Mouse (Mus musculus) hindbrain, embryonic 15.5 days (tissue): ENCODE measurements around the gene Mrpl48. TPM values are rescaled to one million over a fixed set of nuclear protein-coding genes. Genes with fewer than 3 reads are reported as not detected.
A peak's percentile ranks its signal among the peaks of the same experiment; 100 is the strongest.
"Not testable (repeated sequence)": the region's sequence is repeated elsewhere in the genome, so short reads cannot be mapped to it uniquely, and the experiment has no call there.

ENCODE experiments used
- ATAC-seq: fragments of 200-750 bp; cut with Nextera tagmentation; 2 replicates; pipeline ENCODE4 v1.8.0; 2017; ENCODE audit warnings: low read depth, moderate number of reproducible peaks, moderate TSS enrichment; ENCODE audit not compliant: low FRiP score
- H3K27ac ChIP-seq: fragments of 300-500 bp; sonication (generic); replicated peaks from 2 replicates; pipeline ENCODE4 v1.5.1; 2015; ENCODE audit warnings: mild to moderate bottlenecking, inconsistent platforms
- H3K27me3 ChIP-seq: fragments of 300-500 bp; sonication (generic); 2 replicates; pipeline ENCODE4 v1.6.1; 2015; ENCODE audit warnings: control low read depth, inconsistent platforms
- H3K36me3 ChIP-seq: fragments of 300-500 bp; sonication (generic); 2 replicates; pipeline ENCODE4 v1.6.1; 2015; ENCODE audit warnings: control low read depth, inconsistent platforms
- H3K4me1 ChIP-seq: fragments of 300-500 bp; sonication (generic); replicated peaks from 2 replicates; pipeline ENCODE4 v1.6.1; 2015; ENCODE audit warnings: control low read depth, inconsistent platforms
- H3K4me2 ChIP-seq: fragments of 300-500 bp; sonication (generic); 2 replicates; pipeline ENCODE4 v1.6.1; 2015; ENCODE audit warnings: moderate library complexity, mild to moderate bottlenecking, inconsistent platforms
- H3K4me3 ChIP-seq: fragments of 300-500 bp; sonication (generic); 2 replicates; pipeline ENCODE4 v1.5.1; 2015; ENCODE audit warnings: mild to moderate bottlenecking, inconsistent platforms
- H3K9ac ChIP-seq: fragments of 300-500 bp; sonication (generic); 2 replicates; pipeline ENCODE4 v1.6.1; 2015; ENCODE audit warnings: inconsistent platforms
- H3K9me3 ChIP-seq: fragments of 300-500 bp; sonication (generic); 2 replicates; pipeline ENCODE4 v1.6.1; 2016; ENCODE audit warnings: control low read depth, inconsistent platforms
- WGBS: fragments of 180-500 bp; shearing (Covaris S2); methylation state at CpG from one replicate; pipeline ENCODE4 v1.1.7; 2015; 5-methylcytosine and 5-hydroxymethylcytosine counted together
- polyA plus RNA-seq: library from polyadenylated mRNA; unstranded; fragments of >200 nt; fragmentation: Nextera tagmentation; extraction: Ambion mirVana; gene quantifications from 2 replicates; pipeline ENCODE4 v1.2.1, GENCODE M21; 2015

The Mrpl48 gene
- polyA plus RNA-seq, 1 experiment from 2014 or later, result 83.6 TPM

DNA sequence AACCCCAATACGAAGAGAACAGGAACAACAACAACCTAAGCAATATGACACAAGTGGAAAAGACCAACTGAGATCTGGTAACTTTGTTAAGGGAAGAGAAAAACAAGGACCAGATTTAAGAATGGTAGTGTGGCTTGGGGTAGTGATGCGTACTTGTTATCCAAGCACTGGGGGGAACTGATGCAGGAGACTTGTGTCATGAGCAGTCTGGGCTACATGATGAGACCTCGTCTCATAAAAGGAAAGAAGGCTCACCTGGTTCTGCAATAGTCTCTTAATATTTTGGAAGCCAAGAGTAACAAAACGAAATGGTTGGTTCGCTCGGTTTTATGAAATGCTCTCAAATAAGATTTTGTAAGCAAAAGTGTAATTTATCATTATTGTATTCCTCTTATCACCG is 25.9 kb downstream of the Mrpl48 start:
- Histone ChIP-seq H3K4me1 (peaks cover 10% of the 10 kb centered on the region), H3K9ac (peak overlapping the region; percentile 88), H3K9me3 (no peaks in the 10 kb centered on the region), H3K27me3 (0 out of 2 replicates have a peak, but pooled peaks cover 2% of the 10 kb centered on the region), H3K27ac (peak overlapping the region; percentile 97), H3K36me3 (no peaks in the 10 kb centered on the region), H3K4me3 (peak overlapping the region; percentile 58), H3K4me2 (peak overlapping the region; percentile 80)
- ATAC-seq, result no peak
- WGBS, result 45% methylated on average over 7 of the region's 7 CpGs

DNA sequence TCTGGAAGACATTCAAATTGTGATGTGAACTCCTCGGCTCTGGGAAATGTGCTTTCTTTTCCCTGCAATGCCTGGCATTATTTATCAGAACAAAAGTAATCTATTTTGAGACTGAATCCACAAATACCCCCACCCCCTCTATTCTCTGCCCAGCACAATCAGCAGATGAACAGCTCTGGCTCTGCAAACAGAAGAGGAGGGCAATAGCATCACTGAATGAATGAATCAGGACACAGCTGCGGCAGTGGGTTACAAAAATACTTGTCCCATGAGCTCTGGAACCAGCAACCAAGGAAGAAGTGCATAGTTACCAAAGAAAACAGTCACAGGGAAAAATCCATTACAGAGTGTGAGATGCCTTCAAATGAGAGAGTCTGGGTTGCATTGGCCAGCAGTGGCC is 29.3 kb downstream of the Mrpl48 start:
- Histone ChIP-seq H3K9me3 (no peaks in the 10 kb centered on the region), H3K9ac (no peak overlapping the region), H3K27ac (no peak overlapping the region), H3K4me3 (no peak overlapping the region), H3K4me2 (no peak overlapping the region), H3K27me3 (no peaks in the 10 kb centered on the region), H3K36me3 (no peaks in the 10 kb centered on the region), H3K4me1 (peaks cover 10% of the 10 kb centered on the region)
- ATAC-seq, result 0 out of 2 replicates have a peak, but pooled peaks have one; percentile 42
- WGBS, result 60% methylated on average over 2 of the region's 2 CpGs

- Histone ChIP-seq H3K27me3 (no peaks in the 10 kb centered on the region), H3K9ac (no peak overlapping the region), H3K9me3 (no peaks in the 10 kb centered on the region), H3K27ac (no peak overlapping the region), H3K4me3 (no peak overlapping the region), H3K4me1 (no peaks in the 10 kb centered on the region), H3K4me2 (no peak overlapping the region), H3K36me3 (no peaks in the 10 kb centered on the region; the same call in 1 of the 2 replicates)
- ATAC-seq, result no peak
- WGBS, result 79% methylated on average over 4 of the region's 4 CpGs
Observed at GRCm38 (mm10) chr7:100572704-100573103, 35.4 kb downstream of the Mrpl48 start.

- no peaks in the 10 kb centered on the region for H3K4me1 ChIP-seq
- H3K27me3 ChIP-seq, result no peaks in the 10 kb centered on the region
- no peak overlapping the region for H3K4me3 ChIP-seq
- peaks cover 3% of the 10 kb centered on the region; the same call in 1 of the 2 replicates for H3K36me3 ChIP-seq
- no peak overlapping the region for H3K4me2 ChIP-seq
- 84% methylated on average over 4 of the region's 4 CpGs for WGBS
- no peaks in the 10 kb centered on the region for H3K9me3 ChIP-seq
- ATAC-seq, result no peak
- H3K9ac ChIP-seq, result no peak overlapping the region
- H3K27ac ChIP-seq, result no peak overlapping the region
Observed at GRCm38 (mm10) chr7:100572061-100572460, 36.0 kb downstream of the Mrpl48 start.

GRCm38 (mm10) chr7:100570930-100571715 is 37.0 kb downstream of the Mrpl48 start:
- Histone ChIP-seq H3K4me2 (no peak overlapping the region), H3K4me3 (no peak overlapping the region), H3K9ac (no peak overlapping the region), H3K4me1 (no peaks in the 10 kb centered on the region), H3K9me3 (no peaks in the 10 kb centered on the region), H3K27ac (no peak overlapping the region), H3K27me3 (no peaks in the 10 kb centered on the region), H3K36me3 (peaks cover 4% of the 10 kb centered on the region; the same call in 1 of the 2 replicates)
- no peak for ATAC-seq
- WGBS, result 89% methylated on average over 3 of the region's 3 CpGs

DNA sequence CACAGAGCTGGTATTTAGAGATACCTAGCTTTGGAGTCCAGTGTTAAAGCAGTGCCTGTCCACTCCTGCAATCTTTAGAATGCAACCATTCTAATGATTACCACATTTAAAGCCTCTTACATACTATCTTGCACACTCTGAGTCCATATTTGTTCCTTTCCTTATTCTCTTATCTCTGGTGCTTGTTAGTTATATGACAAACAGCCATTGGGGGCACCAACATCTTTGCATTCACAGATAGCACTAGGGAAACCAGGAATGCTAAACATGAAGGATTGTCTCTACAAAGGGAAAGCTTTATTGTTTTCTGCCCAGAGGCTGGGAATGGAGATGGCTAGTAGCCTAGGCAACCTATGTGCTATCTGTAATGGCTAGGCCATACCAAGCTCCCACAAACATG is 38.2 kb downstream of the Mrpl48 start:
- no peak overlapping the region for H3K27ac ChIP-seq
- no peaks in the 10 kb centered on the region for H3K9me3 ChIP-seq
- H3K36me3 ChIP-seq, result peaks cover 4% of the 10 kb centered on the region; the same call in 1 of the 2 replicates
- H3K4me3 ChIP-seq, result no peak overlapping the region
- H3K4me2 ChIP-seq, result no peak overlapping the region
- ATAC-seq, result no peak
- H3K9ac ChIP-seq, result no peak overlapping the region
- no peaks in the 10 kb centered on the region for H3K27me3 ChIP-seq
- H3K4me1 ChIP-seq, result no peaks in the 10 kb centered on the region

GRCm38 (mm10) chr7:100567238-100567637 is 40.9 kb downstream of the Mrpl48 start:
- H3K27me3 ChIP-seq, result not testable (repeated sequence)

GRCm38 (mm10) chr7:100561861-100562587 is 46.1 kb downstream of the Mrpl48 start:
- H3K9me3 ChIP-seq, result no peaks in the 10 kb centered on the region
- H3K27me3 ChIP-seq, result no peaks in the 10 kb centered on the region
- 0 out of 2 replicates have a peak, but pooled peaks cover 2% of the 10 kb centered on the region for H3K36me3 ChIP-seq
- no peak overlapping the region for H3K9ac ChIP-seq
- WGBS, result 64% methylated on average over 11 of the region's 11 CpGs
- no peak overlapping the region for H3K4me2 ChIP-seq
- ATAC-seq, result peak; percentile 48; the same call in 1 of the 2 replicates
- H3K27ac ChIP-seq, result peak overlapping the region; percentile 61
- H3K4me1 ChIP-seq, result 0 out of 2 replicates have a peak, but pooled peaks cover 5% of the 10 kb centered on the region
- H3K4me3 ChIP-seq, result no peak overlapping the region

More at GRCm38 (mm10) chr7:100567238-100567637, 40.9 kb downstream of the Mrpl48 start:
- H3K4me1 ChIP-seq, H3K9ac ChIP-seq, H3K36me3 ChIP-seq, H3K4me3 ChIP-seq, ATAC-seq, H3K9me3 ChIP-seq, H3K27ac ChIP-seq, H3K4me2 ChIP-seq: not testable (repeated sequence)
- 73% methylated on average over 5 of the region's 5 CpGs for WGBS

- Histone ChIP-seq H3K9ac (no peak overlapping the region), H3K4me2 (no peak overlapping the region), H3K9me3 (no peaks in the 10 kb centered on the region), H3K36me3 (no peaks in the 10 kb centered on the region), H3K27me3 (no peaks in the 10 kb centered on the region), H3K4me3 (no peak overlapping the region), H3K4me1 (peaks cover 17% of the 10 kb centered on the region; the same call in 1 of the 2 replicates), H3K27ac (no peak overlapping the region)
- ATAC-seq, result no peak
- WGBS, result 77% methylated on average over 4 of the region's 4 CpGs
Observed at GRCm38 (mm10) chr7:100559331-100559730, 48.8 kb downstream of the Mrpl48 start.

DNA sequence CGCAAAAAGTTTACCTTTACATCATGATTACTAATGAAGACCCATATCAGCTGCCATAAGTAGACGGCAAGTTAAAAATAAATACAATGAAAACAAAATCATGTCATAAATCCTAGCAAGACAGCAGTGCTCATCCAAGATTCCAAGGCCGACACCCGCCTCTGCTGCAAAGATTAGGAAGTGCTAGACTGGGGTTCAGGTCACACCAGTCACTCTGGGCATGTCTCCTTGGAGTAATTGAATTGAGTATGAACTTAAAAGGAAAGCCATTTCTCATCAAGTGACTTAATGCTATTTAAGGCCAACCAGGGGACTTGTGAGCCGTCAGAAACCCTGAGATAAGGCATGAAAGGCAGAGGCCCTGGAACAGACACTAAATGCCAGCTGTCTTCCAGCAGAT is 50.9 kb downstream of the Mrpl48 start:
- no peaks in the 10 kb centered on the region for H3K27me3 ChIP-seq
- H3K4me1 ChIP-seq, result peaks cover 16% of the 10 kb centered on the region; the same call in 1 of the 2 replicates
- ATAC-seq, result no peak
- no peaks in the 10 kb centered on the region for H3K9me3 ChIP-seq
- H3K36me3 ChIP-seq, result no peaks in the 10 kb centered on the region
- WGBS, result 89% methylated on average over 5 of the region's 5 CpGs
- no peak overlapping the region for H3K4me2 ChIP-seq
- H3K4me3 ChIP-seq, result no peak overlapping the region
- no peak overlapping the region for H3K27ac ChIP-seq
- H3K9ac ChIP-seq, result no peak overlapping the region

DNA sequence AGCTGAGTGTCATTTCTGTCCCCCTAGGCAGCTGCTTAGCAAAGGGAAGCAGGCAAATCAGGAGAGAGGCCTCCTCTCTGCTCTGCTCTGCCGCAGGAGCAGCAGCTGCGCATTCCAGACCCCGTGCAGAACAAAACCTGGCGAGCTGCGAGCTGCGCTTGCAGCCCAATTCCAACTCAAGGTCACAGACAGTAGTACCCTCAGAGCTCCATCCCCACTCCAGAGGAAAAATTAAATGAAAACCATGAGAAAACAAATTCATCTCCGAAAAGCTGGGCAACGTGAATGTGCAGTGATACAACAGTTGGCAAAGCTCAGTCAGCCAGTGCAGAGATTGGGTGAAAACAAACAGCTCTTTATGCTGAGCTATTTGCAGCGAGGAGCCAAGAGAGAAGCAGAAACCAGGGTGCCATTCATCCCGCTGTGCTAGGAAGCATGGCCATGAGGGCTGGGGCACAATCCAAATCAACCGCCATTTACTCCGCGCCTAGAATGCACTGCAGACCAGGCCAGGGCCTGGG is 52.6 kb downstream of the Mrpl48 start:
- WGBS, result 16% methylated on average over 13 of the region's 13 CpGs
- H3K36me3 ChIP-seq, result no peaks in the 10 kb centered on the region
- peak; percentile 92 for ATAC-seq
- peak overlapping the region; percentile 2; the same call in 1 of the 2 replicates for H3K4me2 ChIP-seq
- no peak overlapping the region; the same call in 1 of the 2 replicates for H3K9ac ChIP-seq
- H3K4me3 ChIP-seq, result no peak overlapping the region
- H3K9me3 ChIP-seq, result no peaks in the 10 kb centered on the region
- H3K4me1 ChIP-seq, result peaks cover 15% of the 10 kb centered on the region; the same call in 1 of the 2 replicates
- H3K27me3 ChIP-seq, result no peaks in the 10 kb centered on the region
- H3K27ac ChIP-seq, result peak overlapping the region; percentile 80

GRCm38 (mm10) chr7:100554939-100555338 is 53.2 kb downstream of the Mrpl48 start:
- H3K27ac ChIP-seq, result peak overlapping the region; percentile 80
- WGBS, result 58% methylated on average over 5 of the region's 5 CpGs
- no peak overlapping the region for H3K4me2 ChIP-seq
- no peak for ATAC-seq
- no peaks in the 10 kb centered on the region for H3K9me3 ChIP-seq
- no peaks in the 10 kb centered on the region for H3K36me3 ChIP-seq
- peaks cover 16% of the 10 kb centered on the region; the same call in 1 of the 2 replicates for H3K4me1 ChIP-seq
- no peak overlapping the region for H3K4me3 ChIP-seq
- H3K27me3 ChIP-seq, result no peaks in the 10 kb centered on the region
- H3K9ac ChIP-seq, result no peak overlapping the region
